Mouse (Mus musculus) testis, postnatal 14 days (tissue): ENCODE results near the gene Plcxd3.
"Not testable (repeated sequence)": the region's sequence is repeated elsewhere in the genome, so short reads cannot be mapped to it uniquely, and the experiment has no call there.

ENCODE experiments used
- DNase-seq: peaks from one replicate; pipeline ENCODE4 v3.0.0; 2021; ENCODE audit warnings: low spot score

The Plcxd3 gene

GRCm38 (mm10) chr15:4559121-4559520, 183.8 kb downstream of the Plcxd3 start:
- DNase-seq, result no peak

DNA sequence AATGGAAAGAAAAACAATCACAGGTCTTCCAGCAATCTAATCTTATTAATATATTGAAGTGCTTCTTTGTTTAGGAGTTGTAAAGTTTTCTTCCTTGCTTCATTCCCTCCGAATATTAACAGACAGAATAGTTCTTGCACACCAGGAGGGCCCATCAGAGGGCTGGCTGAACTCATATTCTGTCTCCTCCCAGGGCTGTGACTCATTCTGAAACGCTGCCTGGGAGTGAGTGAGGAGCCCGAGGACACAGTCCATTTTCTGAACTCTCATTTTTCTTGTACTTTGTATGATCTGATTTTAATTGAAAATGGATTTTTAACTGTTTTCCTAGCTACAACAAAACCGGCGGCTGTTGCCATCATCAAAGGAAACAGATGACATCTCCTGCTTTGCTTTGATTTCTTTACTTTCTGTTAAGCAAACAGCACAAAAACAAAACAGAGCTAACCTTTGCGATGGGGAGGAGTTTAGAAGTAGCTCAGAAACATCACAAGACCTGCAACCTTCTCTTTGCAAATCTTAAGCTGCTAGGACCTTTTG, 186.2 kb downstream of the Plcxd3 start:
- DNase-seq, result no peak

- DNase-seq, result not testable (repeated sequence)
These were observed 220.2 kb downstream of the Plcxd3 start for GRCm38 (mm10) chr15:4595521-4595920.

DNA sequence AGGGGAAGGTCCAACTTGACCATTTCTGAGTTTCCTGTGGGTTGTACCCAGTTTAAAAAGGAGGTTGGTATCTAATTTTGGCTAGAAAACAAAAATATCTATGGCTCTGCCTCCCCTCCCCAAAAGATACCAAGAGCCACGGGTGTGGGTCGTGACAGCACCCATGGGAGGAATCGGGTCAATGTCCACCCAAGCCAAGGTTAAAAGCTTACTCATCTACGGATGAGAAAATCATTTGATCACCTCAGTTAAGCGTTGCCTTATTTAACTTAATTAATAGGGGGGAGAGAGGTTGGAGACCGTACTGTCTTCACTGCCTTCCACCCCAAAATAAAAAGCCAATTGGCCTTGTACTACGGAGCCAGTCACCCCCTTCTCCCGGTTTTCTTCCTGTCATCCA, 223.4 kb downstream of the Plcxd3 start:
- not testable (repeated sequence) for DNase-seq

- DNase-seq, result not testable (repeated sequence)
These were observed 224.0 kb downstream of the Plcxd3 start for GRCm38 (mm10) chr15:4599331-4599730.

GRCm38 (mm10) chr15:4605630-4606029, 230.3 kb downstream of the Plcxd3 start:
- DNase-seq, result no peak
